Mouse (Mus musculus): ENCODE data around the gene Slirp. TPM values are rescaled to one million over a fixed set of nuclear protein-coding genes. Genes with fewer than 3 reads are reported as not detected.

The Slirp gene
- polyA plus RNA-seq, 1 experiment from 2014 or later: 285 TPM

- Histone ChIP-seq H3K27me3 (no peaks in the 10 kb centered on the region), H3K9me3 (no peaks in the 10 kb centered on the region), H3K4me2 (no peak overlapping the region), H3K27ac (no peak overlapping the region), H3K9ac (no peak overlapping the region), H3K4me1 (peaks cover 3% of the 10 kb centered on the region; the same call in 1 of the 2 replicates), H3K4me3 (no peak overlapping the region), H3K36me3 (no peaks in the 10 kb centered on the region)
- 0 out of 2 replicates have a peak, but pooled peaks have one; percentile 40 for ATAC-seq (ENCODE audit: borderline replicate concordance, extremely low read depth, low FRiP score, low TSS enrichment)
- 15% methylated on average over 4 of the region's 4 CpGs for WGBS
Measured at GRCm38 (mm10) chr12:87413179-87413790, 30.4 kb upstream of the Slirp start.

GRCm38 (mm10) chr12:87415358-87415757, 28.3 kb upstream of the Slirp start:
- no peaks in the 10 kb centered on the region for H3K27me3 ChIP-seq

GRCm38 (mm10) chr12:87416690-87417089, 27.0 kb upstream of the Slirp start:
- H3K4me2 ChIP-seq: no peak overlapping the region
- no peaks in the 10 kb centered on the region for H3K9me3 ChIP-seq
- no peak overlapping the region for H3K4me3 ChIP-seq
- H3K4me1 ChIP-seq: no peaks in the 10 kb centered on the region
- no peak for ATAC-seq (ENCODE audit: borderline replicate concordance, extremely low read depth, low FRiP score, low TSS enrichment)
- H3K27ac ChIP-seq: no peak overlapping the region
- no peaks in the 10 kb centered on the region for H3K36me3 ChIP-seq
- H3K27me3 ChIP-seq: no peaks in the 10 kb centered on the region
- WGBS: 25% methylated on average over 7 of the region's 7 CpGs
- H3K9ac ChIP-seq: no peak overlapping the region

More at GRCm38 (mm10) chr12:87415358-87415757, 28.3 kb upstream of the Slirp start:
- no peak overlapping the region for H3K9ac ChIP-seq
- no peaks in the 10 kb centered on the region for H3K9me3 ChIP-seq
- H3K4me1 ChIP-seq: no peaks in the 10 kb centered on the region; the same call in 1 of the 2 replicates
- H3K36me3 ChIP-seq: no peaks in the 10 kb centered on the region
- H3K4me3 ChIP-seq: no peak overlapping the region
- H3K27ac ChIP-seq: no peak overlapping the region
- 64% methylated on average over 4 of the region's 4 CpGs for WGBS
- H3K4me2 ChIP-seq: no peak overlapping the region
- ATAC-seq (ENCODE audit: borderline replicate concordance, extremely low read depth, low FRiP score, low TSS enrichment): no peak

DNA sequence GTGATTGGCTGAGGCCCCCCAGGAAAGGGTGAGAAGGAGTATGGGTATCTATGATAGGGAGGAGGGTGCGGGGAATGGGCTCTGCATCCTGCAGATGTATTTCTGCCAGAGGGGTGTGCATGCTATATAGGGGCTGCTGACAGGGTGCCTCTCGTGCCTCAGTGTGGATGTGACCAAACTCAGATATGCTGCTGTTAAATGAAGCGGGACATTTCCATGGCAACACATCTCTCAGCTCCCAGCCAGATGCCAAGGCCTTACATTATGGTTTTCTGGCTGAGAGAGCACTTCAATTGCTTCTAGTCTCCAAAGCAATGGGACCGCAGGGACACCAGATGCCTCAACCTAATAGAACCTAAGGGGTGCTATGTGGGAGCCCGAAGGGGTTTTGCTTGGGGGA, 24.8 kb upstream of the Slirp start:
- Histone ChIP-seq H3K4me1 (no peaks in the 10 kb centered on the region), H3K4me2 (no peak overlapping the region), H3K27ac (no peak overlapping the region), H3K36me3 (0 out of 2 replicates have a peak, but pooled peaks cover 5% of the 10 kb centered on the region), H3K4me3 (no peak overlapping the region), H3K9ac (no peak overlapping the region), H3K27me3 (no peaks in the 10 kb centered on the region), H3K9me3 (no peaks in the 10 kb centered on the region)
- 70% methylated on average over 5 of the region's 5 CpGs for WGBS
- ATAC-seq (ENCODE audit: borderline replicate concordance, extremely low read depth, low FRiP score, low TSS enrichment): no peak

GRCm38 (mm10) chr12:87419974-87420485, 23.7 kb upstream of the Slirp start:
- H3K27me3 ChIP-seq: no peaks in the 10 kb centered on the region
- no peak for ATAC-seq (ENCODE audit: borderline replicate concordance, extremely low read depth, low FRiP score, low TSS enrichment)
- H3K27ac ChIP-seq: no peak overlapping the region
- no peaks in the 10 kb centered on the region for H3K4me1 ChIP-seq
- 55% methylated on average over 12 of the region's 12 CpGs for WGBS
- no peaks in the 10 kb centered on the region for H3K9me3 ChIP-seq
- H3K9ac ChIP-seq: no peak overlapping the region
- no peak overlapping the region for H3K4me3 ChIP-seq
- no peak overlapping the region for H3K4me2 ChIP-seq
- peaks cover 12% of the 10 kb centered on the region; the same call in 1 of the 2 replicates for H3K36me3 ChIP-seq

GRCm38 (mm10) chr12:87421708-87422507, 21.8 kb upstream of the Slirp start:
- Histone ChIP-seq H3K27ac (no peak overlapping the region), H3K36me3 (peaks cover 29% of the 10 kb centered on the region), H3K4me2 (no peak overlapping the region), H3K4me1 (no peaks in the 10 kb centered on the region), H3K27me3 (no peaks in the 10 kb centered on the region), H3K4me3 (no peak overlapping the region), H3K9ac (no peak overlapping the region), H3K9me3 (no peaks in the 10 kb centered on the region)
- WGBS: 61% methylated on average over 5 of the region's 5 CpGs
- no peak for ATAC-seq (ENCODE audit: borderline replicate concordance, extremely low read depth, low FRiP score, low TSS enrichment)

DNA sequence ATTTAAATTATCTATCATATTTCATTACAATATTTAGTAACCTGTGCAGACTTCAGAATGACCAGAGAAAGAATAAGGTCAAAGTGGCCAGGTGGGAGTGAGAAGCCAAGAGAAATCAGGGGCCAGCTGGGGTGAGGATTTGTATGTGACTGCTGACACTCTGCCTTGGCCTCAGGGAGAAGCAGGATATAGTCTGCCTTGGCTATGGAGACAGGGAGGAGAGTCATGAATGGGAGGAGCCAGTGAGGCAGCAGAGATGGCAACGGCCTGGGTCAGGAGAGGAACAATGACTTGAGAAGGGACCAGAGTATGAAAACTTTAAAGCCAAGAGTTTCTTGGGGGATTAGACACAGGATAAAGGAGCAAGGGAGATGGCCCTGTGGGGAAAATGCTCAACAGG, 20.0 kb upstream of the Slirp start:
- no peak overlapping the region for H3K9ac ChIP-seq
- 28% methylated on average over 1 of the region's 1 CpGs for WGBS

GRCm38 (mm10) chr12:87424516-87424915, 19.2 kb upstream of the Slirp start:
- no peak overlapping the region for H3K4me2 ChIP-seq
- 47% methylated on average over 3 of the region's 3 CpGs for WGBS

More for the DNA sequence above, 20.0 kb upstream of the Slirp start:
- no peak overlapping the region for H3K4me3 ChIP-seq
- ATAC-seq (ENCODE audit: borderline replicate concordance, extremely low read depth, low FRiP score, low TSS enrichment): no peak
- H3K4me1 ChIP-seq: no peaks in the 10 kb centered on the region
- H3K27me3 ChIP-seq: no peaks in the 10 kb centered on the region
- H3K36me3 ChIP-seq: peaks cover 46% of the 10 kb centered on the region
- no peak overlapping the region for H3K4me2 ChIP-seq
- no peak overlapping the region for H3K27ac ChIP-seq
- H3K9me3 ChIP-seq: no peaks in the 10 kb centered on the region

GRCm38 (mm10) chr12:87426354-87427031, 17.2 kb upstream of the Slirp start:
- WGBS: 89% methylated on average over 5 of the region's 5 CpGs
- Histone ChIP-seq H3K9ac (no peak overlapping the region), H3K36me3 (peaks cover 73% of the 10 kb centered on the region), H3K4me1 (no peaks in the 10 kb centered on the region), H3K27ac (no peak overlapping the region), H3K9me3 (no peaks in the 10 kb centered on the region), H3K27me3 (no peaks in the 10 kb centered on the region), H3K4me3 (no peak overlapping the region), H3K4me2 (no peak overlapping the region)
- no peak for ATAC-seq (ENCODE audit: borderline replicate concordance, extremely low read depth, low FRiP score, low TSS enrichment)

More at GRCm38 (mm10) chr12:87424516-87424915, 19.2 kb upstream of the Slirp start:
- H3K27ac ChIP-seq: no peak overlapping the region
- H3K9me3 ChIP-seq: no peaks in the 10 kb centered on the region
- H3K4me3 ChIP-seq: no peak overlapping the region
- H3K36me3 ChIP-seq: peaks cover 54% of the 10 kb centered on the region
- H3K9ac ChIP-seq: no peak overlapping the region
- H3K27me3 ChIP-seq: no peaks in the 10 kb centered on the region
- ATAC-seq (ENCODE audit: borderline replicate concordance, extremely low read depth, low FRiP score, low TSS enrichment): no peak
- H3K4me1 ChIP-seq: no peaks in the 10 kb centered on the region

DNA sequence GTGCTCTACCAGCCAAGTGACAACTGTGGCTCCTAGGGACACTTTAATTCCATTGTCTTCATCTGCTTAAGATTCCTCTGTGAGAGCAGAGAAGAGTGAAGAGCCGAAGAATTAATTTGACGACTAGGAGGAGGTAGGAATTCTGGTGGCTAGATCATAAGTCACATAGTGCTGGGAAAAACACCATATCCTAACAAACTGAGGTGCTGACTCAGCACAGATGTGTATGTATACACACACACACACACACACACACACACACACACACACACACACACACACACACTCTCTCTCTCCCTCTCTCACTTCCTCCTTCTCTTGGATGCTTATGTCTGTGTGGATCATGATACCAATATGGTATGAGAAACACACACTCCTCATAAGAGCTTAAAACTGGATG, 15.4 kb upstream of the Slirp start:
- H3K9ac ChIP-seq: no peak overlapping the region
- H3K36me3 ChIP-seq: peaks cover 90% of the 10 kb centered on the region
- H3K4me3 ChIP-seq: no peak overlapping the region
- no peaks in the 10 kb centered on the region for H3K27me3 ChIP-seq
- H3K9me3 ChIP-seq: no peaks in the 10 kb centered on the region
- WGBS: 89% methylated on average over 2 of the region's 2 CpGs
- no peak for ATAC-seq (ENCODE audit: borderline replicate concordance, extremely low read depth, low FRiP score, low TSS enrichment)
- H3K27ac ChIP-seq: no peak overlapping the region
- no peaks in the 10 kb centered on the region for H3K4me1 ChIP-seq
- no peak overlapping the region for H3K4me2 ChIP-seq

DNA sequence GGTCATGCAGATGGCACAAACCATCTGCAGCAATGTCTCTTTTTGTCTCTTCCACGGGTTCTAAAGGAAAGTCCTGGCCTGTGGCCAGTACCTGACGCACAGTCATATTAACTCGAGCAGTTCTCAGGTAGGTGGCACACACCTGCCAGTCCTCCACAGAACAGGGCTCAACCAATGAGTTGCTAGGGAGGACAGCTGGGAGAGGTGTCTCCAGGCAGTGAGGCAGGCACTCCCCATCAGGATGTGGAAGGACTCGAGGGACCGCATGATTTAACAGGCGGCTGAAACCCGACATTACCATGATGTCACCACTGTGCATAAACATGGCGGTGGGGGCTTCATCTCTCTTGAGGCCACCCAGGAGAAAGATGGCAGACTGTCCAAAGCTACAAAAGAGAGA, 14.8 kb upstream of the Slirp start:
- Histone ChIP-seq H3K27me3 (no peaks in the 10 kb centered on the region), H3K4me1 (no peaks in the 10 kb centered on the region), H3K4me3 (no peak overlapping the region), H3K9ac (no peak overlapping the region), H3K36me3 (peaks cover 91% of the 10 kb centered on the region), H3K9me3 (no peaks in the 10 kb centered on the region), H3K27ac (no peak overlapping the region), H3K4me2 (no peak overlapping the region)
- no peak for ATAC-seq (ENCODE audit: borderline replicate concordance, extremely low read depth, low FRiP score, low TSS enrichment)
- 78% methylated on average over 8 of the region's 8 CpGs for WGBS
